Mouse (Mus musculus) lung, postnatal 10 days (tissue): ENCODE measurements at regions not wholly inside any gene's neighbourhood (a gene's known extent, or its start where the extent isn't known, plus 50 kb on each side); places are given as distances from the start of the nearest gene placed in this dataset.

ENCODE experiments used
- DNase-seq: peaks from one replicate; pipeline ENCODE4 v3.0.0; 2021

DNA sequence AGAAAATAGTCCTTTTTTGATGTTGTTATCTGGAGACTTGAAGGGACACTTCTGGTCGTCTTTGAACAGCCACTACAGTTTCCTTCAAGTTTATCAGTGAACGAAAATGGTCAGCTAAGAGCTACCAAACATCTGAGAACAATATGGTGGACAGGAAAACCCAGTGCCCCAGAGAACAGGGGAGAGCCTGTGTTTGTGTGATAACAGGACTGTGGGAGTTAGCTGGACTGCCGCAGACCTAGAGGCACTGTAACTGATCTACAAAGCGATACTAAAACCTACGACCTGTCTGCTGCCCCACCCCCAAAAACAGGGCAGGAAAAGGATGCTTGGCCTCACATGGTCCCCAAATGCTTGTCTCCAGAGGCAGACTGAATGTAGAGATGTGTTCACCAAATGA, 175.5 kb downstream of the Mreg start:
- DNase-seq = no peak

DNA sequence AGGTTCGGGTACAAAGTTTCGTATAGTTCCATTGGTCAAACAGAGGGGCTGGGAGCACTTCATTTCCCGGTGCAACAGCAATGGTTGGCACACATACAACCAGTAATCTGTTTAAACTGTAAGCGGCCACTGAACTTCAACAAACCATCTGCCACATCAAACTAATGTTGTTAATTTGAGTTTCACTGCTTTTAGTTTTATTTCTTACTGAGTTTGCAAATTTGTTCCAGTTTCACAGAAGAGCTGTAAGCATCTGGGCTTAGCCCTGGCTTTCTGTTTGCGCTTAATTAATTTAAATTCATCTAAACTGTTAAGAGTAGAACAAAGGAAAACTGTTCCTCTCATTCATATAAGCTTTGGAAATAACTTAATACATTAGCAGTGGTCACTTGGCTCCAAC, 176.0 kb downstream of the Mreg start:
- DNase-seq = no peak

DNA sequence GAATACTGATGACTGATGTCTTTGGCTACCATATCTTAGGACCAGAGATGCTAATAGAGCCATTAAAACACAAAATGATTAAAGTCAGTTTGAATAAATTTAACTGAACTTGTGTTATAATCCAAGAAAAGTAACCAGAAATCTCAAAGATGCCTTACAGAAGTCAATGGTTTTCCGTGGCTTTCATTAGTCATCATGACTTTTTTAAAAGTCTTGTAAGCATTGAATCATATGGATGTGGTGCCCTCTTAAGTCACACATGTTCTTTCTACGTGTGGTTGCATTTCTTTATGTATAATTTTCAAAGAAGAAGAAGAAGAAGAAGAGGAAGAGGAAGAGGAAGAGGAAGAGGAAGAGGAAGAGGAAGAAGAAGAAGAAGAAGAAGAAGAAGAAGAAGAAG, 178.2 kb downstream of the Mreg start:
- DNase-seq = no peak

DNA sequence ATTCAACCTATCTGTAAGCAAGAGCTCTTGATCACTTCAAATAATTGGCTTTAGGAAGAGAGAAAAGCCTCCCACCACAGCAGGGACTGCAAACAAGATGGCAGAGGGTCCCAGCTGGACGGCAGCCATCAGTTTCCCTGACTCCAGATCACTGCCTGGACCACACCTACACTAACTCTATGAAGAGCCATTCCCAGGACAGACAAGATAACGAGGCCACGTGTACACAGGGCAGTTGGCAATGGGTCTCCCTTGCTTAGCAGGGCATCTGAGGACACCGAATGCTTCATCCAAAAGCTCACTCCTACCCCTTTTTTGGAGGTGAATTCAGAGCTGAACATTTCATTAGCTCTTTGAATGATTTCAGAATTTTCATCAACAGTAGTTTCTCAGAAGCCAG, 179.9 kb downstream of the Mreg start:
- DNase-seq = no peak

DNA sequence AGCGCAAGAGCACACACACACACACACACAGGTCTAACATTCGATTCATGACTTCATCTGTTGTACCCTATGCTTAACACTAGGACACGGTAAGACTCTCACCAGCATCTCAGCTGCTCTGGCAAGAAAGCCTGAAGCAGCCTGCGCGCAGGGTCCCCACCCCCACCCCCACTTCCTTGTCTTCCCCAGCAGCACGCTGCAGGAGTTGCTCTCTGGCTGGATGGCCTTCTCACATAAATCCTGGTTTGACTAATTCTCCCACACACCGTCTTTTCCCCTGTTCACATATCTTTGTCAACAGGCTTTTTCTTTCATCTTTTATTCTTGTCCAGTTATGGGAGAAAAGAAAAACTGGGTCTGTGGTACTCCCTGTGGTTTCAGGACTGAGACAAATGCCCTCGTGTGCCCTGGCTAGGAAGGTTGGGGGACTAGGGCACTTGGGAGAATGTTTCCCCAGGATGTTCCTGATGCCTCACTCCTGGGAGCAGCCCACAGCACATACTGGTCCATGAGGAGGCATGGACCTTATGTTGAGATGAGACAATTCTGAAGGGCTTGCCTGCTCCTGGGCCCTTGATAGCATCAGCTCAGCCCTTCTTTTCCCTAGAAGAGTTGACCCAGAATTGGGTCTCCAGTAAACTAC, 181.2 kb downstream of the Mreg start:
- no peak for DNase-seq

DNA sequence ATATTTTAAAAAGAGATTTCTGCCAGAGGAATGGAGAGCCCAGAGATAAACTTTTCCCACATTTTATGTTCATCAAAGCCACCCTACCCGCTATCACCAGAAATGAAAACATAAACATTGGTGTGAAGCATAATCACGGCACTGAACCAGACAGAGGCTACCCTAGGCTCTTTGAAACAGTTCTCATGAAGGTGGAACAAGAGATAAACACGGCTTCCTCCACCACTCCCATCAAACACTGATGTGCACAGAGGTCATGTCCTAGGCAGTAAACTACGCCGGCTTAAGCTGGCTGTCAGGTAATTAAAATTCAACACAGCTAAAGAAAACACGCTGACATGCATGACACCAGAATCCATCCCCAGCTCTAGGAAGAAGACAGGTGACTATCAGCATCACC, 182.5 kb downstream of the Mreg start:
- no peak for DNase-seq

DNA sequence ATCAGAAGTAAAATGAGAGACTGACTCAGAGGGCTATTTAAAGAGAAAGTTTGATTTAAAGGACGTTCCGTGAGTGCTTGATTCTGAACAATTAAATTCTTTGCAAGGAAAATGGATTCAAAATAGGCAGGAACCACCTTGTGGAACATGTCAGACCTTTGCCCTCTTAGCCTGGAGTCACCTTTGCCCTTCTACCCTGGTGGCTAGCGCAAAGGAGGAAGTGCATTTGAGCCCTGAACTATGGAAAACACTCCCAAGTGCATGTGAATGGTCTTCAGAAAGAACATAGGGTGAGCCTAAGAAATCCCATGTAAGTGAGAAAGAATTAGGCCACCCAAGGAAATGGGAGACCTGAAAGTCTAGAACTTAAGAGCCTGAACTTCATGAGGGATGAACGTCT, 185.2 kb downstream of the Mreg start:
- no peak for DNase-seq

DNA sequence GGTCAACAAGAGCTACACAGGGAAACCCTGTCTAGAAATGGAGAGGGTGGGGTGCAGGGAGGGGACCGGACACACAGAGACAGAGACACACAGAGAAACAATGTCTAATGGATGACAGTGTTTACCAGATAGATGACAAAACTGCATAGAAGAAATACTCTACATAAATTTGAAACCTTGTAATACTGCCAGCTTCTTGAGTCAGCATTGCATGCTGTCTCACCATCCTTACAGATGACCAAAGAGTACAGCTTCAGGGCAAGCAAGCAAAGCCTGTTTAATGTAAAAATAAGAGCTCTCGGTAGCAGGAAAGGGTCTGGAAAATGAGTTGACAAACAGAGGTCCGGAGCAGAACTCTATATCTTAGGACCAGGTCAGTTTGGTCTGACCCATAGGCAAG, 189.5 kb downstream of the Mreg start:
- DNase-seq = no peak

DNA sequence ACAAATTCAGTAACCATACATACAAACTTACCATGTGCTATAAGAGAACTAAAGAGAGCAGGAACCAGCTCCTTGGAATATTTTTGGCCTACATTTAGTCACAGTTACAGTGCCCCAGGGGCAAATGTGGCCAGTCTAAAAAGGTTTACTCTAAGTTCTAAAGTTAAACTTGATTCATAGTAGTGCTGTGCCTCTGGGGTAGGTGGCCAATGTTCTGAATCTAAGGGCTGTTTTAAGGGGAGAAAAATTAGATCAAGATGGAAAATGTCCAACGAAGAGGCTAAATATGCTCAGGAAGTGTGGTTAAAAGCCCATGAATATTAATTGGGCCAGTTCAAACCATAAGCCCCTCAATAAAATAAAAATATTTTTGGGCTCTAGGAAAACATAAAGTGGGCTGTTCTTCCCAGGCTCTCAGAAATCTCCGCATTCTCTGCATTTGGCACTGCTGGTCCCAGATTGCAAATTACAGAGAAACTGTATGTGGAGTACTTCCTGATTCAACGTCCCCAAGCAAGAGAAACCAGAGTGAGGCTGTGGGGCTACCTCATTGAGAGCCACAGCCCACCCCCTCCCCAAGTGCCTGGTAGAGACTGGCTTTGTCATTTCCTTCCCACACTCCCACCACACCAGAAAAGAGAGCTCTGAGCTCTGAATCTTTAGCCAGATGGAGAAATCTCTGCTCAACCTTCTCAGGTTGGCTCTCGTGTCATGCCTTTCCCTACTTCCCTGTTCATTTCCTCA, 193.5 kb downstream of the Mreg start:
- DNase-seq = no peak

DNA sequence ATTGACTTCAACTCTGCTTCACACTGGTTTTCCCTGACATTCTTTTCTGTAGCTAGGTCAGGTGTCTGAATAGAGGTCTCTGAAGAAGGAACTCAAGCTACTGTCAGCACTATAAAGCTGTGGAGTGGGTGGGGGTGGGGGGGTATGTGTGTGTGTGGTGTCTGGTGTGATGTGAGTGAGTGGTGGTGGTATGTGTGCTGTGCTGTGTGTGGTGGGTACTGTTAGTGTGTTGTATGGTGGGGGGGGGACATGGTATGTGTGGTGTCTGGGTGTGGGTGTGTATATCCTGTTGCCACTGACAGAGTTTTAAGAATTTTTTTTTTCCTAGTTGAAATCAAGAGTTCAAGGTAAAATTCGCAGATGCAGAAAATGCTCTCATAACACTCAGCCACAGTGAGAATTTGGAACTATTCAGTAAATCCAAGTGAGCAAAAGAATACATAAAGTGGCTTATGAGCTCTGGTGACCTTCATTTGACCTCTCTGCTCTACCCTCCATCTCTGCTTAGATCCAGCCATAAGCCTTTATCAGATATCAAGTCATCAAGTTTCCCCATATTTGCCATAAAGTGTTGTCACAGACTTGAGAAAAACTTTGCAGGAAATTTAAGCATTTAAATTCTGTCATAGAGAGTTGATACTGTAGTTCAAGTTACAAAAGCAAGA, 194.2 kb downstream of the Mreg start:
- no peak for DNase-seq

DNA sequence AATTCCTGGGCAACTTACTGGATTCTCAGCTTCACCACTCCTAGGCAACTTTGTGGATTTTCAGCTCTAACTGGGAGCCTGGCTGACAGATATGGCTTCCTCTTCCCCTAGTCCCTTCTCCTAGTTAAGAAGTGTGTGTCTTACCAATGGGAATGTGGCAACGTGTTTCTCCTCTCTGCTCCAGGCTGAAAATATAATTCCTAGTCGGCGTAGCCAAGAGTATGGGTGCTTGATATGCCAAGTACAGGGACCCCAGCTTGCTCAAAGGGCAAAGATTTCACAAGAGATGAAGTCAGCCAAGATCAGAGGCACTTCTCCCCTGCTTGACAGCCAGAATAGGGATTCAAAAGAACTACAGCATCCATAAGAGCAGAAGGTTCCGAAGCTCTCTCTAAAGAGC, 196.6 kb downstream of the Mreg start:
- no peak for DNase-seq

DNA sequence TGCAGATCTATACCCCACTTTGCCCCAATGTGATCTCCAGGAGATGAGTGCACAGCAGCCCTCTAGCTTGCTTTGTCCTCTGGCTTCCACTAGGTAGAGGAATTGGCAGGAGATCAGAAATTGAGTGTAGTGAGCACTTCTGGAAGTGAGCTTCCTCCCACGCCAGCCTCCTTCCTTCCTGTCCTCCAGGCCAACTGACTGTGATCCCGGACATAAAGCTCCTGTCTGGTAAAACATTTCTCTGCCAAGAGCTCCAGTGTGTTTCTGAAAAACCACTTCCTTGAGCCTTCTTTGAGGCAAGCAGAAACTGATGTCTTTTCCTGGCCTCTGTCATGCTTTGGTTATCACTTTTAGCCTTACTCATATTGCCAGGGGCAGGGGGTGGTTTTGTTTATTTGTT, 197.5 kb downstream of the Mreg start:
- DNase-seq = peak; percentile 60

DNA sequence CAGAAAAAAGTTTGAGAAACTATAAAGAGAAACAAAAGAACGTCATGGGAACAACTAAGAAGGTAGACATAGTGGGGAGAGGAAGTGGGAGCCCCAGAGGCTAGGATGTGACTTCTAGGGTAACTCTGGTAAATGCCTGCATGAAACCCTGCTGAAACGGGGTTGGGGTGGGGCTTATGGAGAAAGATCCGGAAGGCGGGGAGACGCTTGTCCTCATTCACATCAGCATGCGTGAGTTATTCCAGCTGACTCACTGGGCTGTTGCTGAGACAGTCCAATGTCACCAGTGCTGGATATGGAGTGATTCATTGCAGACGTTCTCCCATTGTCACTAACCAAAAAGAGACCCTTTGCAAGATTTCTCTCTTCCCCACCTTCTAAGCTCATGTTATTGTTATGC, 198.2 kb downstream of the Mreg start:
- DNase-seq = no peak

DNA sequence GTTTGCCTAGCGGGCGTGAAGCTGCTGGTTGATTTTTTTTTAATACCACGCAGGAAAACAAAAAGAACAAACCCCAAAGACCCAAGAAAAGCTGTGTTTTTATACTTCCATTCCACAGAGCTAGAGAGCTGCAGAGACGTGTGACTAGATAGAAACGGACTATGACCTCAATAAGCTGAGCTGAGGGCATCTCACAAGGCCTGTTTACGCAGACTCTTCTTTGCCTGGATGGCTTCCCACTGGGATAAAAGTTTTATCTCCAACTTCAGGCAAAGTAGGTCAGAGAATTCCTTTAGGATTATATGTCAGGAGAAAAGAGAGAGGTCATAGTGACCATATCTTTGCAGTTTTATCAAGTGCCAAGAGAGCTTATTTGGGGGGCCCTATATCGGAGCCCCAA, 199.4 kb downstream of the Mreg start:
- no peak for DNase-seq

DNA sequence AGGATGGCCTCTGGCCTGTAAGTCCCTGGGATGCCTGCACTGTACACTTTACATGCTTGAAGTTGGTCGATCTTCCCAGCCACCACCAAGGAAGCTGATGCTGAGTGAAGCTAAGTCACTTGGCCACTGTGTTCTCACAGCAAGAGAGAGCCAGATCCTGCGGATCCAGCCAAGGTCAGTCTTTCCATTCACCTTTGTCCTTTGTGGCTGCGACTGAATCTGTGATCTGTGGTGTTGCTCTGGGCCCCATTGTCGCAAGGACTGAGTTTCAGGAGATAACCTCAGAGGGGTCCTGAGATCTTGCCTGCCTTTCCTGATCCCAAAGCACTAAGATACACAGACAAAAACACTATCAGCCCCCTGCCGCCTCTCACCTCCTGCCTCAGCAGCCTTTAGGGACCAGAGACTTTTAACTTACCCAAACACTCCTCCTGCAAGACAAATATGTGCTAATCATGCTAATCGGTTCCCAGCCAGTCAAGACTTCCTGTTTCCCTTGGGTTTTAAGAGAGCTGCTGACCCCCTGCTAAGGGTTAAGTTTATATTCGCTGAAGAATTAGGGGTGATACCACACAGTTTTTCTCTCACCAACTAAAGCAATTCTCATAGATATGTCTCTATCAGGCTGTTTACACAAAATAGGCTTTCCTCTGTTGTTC, 202.7 kb downstream of the Mreg start:
- no peak for DNase-seq

DNA sequence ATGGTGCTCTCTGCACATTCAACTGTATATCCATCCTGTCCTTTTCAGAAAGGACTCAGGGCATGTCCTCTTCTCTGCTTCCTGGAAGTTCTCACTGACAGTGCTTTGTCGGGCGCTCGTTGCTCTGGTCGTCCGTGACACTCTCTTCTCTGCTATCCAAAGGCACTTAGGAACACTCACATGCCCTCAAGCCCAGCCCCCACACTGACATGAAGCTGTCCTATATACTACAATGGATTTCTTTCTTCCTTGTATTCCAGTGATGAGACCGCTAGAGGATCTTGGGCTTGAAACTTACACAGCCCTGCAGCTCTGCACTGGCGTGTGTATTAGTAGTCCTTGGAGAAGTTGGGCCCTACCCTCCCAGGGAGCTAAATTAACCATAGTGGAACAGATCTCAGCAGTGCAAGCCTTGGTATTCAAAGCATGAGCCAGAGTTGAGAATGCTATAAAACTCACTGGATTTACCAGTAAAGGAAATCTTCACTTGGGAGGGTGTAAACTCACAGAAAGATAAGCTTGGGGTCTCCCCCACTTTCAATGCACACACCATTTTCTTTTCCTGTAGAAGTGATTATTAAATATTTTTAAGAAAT, 205.3 kb downstream of the Mreg start:
- DNase-seq = no peak

DNA sequence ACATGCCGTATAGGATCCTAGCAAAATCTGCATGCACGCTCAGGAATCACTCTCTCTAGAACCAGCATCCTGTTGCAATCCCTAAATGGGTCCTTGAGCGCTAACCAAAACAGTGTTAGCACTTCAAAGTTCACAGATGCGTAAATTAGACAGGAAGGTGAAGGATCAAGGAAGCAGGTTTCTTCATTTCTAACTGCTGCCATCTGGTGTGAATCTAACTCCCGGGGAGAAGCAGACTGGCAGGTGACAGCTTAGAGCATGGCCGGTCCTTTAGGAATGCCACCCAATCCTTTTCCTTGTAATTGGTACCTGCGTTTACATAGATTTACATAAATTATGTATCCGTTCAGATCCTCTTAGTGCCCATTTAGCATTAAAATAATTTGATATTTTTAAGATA, 206.2 kb downstream of the Mreg start:
- DNase-seq = no peak

DNA sequence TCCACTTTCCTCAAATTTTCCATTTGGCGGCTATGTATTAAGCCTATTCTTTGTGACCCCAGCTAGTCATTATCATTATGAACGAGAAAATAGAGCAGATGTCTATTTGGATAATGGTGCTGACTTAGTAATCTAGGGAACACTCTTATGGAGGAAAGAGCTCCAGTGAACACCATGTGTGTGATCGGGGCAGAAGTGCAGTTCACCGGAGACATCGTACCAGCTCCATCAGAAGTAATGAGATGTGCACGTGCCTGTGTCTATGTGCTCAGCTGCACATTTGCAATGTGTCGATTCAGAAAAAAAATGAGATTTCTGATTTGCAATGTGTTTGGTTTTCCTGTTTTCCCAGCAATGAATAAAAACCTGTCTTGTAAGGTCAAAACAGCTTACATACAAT, 206.6 kb downstream of the Mreg start:
- no peak for DNase-seq

DNA sequence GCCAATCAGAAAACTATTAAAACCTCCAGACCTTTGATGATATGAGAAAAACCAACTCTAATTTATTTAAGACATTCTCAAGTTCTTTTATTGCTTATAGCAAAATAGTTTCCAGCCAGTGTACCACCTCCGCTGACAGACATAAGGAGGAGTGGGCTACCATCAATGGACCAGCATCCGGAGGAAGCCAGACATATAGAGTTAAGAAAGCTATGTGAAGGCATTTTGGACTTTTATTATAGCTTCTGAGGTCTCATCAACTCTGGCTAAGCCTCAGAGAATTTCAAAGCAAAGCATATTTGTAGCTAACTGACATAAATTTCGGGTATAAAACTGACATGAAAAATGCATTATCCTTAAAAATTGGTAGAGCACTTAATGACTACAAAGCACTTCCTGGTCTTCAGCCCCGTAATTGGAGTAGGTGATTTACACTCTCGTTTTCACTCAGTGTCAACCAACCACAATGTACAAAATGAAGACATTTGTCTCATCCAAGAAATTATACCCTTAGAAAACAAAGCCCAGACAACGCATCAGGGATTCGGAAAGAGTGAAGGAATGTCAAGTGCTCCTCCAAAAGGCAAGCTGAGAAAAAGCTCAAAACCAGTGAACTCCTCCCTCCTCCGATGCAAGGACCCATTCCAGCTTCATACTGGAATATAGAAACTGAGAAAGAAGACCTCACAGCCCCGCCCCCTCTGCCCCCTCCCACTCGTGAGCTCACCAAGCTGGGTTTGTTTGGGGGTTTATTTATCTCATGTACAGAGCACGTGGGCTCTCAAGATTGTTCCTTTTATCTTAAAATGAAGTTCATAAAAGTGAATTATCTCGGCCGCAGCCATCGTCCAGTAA, 208.5 kb downstream of the Mreg start:
- no peak for DNase-seq

DNA sequence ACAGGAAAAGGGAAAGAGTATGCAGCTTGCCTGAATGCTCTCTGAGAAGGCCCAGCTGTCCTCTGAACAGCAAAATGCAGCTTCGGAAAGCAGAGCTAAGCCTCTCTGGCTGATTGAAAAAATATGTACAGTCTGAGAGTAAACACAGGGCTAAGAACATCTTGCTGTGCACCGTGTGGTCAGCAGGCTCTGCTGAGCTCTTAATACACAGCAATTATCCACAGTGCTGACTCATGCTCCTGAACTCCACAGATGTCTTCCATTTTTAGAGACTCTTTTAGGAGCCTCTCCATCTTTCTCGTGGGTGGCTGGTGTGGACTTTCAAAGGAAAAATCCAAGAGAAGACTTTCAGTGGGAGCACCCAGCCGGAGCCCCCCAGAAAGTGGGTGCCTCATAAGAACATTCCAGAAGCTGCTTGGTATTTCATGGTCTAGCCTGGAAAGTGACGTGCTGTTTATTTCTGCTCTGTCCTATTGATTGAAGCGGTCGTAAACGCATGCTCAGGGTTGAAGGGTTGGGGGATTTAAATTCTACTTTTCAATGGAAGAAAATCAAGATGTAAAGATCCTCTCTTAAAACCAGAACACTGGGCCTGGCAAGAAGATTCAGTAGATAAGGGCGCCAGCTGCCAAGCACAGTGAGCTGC, 209.5 kb downstream of the Mreg start:
- peak; percentile 49 for DNase-seq

DNA sequence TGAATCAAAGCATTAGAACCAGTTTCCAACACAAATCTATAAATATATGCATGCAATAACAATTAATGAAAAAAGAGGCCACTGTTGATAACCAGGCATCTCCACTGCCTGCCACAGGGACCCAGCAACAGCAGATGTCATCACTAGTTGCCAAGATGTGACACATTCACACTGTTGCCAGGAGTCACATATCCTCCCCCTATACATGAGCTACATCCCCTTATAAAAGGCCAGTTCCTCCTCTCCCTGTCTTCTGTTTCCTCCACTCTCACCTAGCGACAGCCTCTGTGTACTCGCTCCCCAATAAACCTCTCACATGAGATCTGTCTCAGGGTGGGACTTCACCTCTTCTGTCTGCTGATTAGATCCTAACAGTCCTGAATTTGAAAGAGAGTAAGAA, 211.4 kb downstream of the Mreg start:
- DNase-seq = no peak

DNA sequence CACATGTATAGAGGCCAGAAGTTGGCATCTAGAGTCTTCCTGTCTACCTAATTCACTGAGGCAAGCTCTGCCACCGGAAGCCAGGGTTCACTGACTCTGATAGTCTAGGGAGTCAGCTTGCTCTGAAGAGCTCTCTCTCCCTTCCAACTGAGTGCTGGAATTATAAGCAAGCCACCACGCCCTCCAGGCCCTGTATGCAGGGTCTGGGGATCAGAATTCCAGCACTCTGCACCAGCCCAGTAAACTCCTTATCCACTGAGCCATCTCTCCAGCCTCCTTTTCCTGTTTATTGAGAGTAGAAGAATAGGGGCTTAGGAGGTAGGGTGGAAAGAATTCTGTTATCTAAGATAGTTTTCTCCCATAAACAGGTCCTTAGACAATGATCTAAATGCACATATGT, 215.3 kb downstream of the Mreg start:
- peak; percentile 30 for DNase-seq
